Mouse (Mus musculus): ENCODE data around the gene Pde4a. TPM values are rescaled to one million over a fixed set of nuclear protein-coding genes. Genes with fewer than 3 reads are reported as not detected.

The Pde4a gene
- polyA plus RNA-seq, 1 experiment from 2014 or later: 12.8 TPM

Other genes starting within 250 kb of the Pde4a start
- 134 and 153 TPM in 2 replicates for gene Dnmt1, start 205.8 kb upstream of the Pde4a start, polyA plus RNA-seq (2016; fragmentation: Nextera tagmentation; extraction: Ambion mirVana)
- gene S1pr2, start 188.9 kb upstream of the Pde4a start, polyA plus RNA-seq (2016; fragmentation: Nextera tagmentation; extraction: Ambion mirVana): 13.1 and 16.5 TPM in 2 replicates
- 110 and 111 TPM in 2 replicates for gene Mrpl4, start 163.0 kb upstream of the Pde4a start, polyA plus RNA-seq (2016; fragmentation: Nextera tagmentation; extraction: Ambion mirVana)
- 3.7 and 3.8 TPM in 2 replicates for gene Icam1, start 149.7 kb upstream of the Pde4a start, polyA plus RNA-seq (2016; fragmentation: Nextera tagmentation; extraction: Ambion mirVana)
- 1.5 and 1.9 TPM in 2 replicates for gene Icam4, start 136.3 kb upstream of the Pde4a start, polyA plus RNA-seq (2016; fragmentation: Nextera tagmentation; extraction: Ambion mirVana)
- gene Icam5, start 133.6 kb upstream of the Pde4a start, polyA plus RNA-seq (2016; fragmentation: Nextera tagmentation; extraction: Ambion mirVana): 0.13 TPM in 2 replicates
- gene Zglp1, start 98.6 kb upstream of the Pde4a start, polyA plus RNA-seq (2016; fragmentation: Nextera tagmentation; extraction: Ambion mirVana): 0.79 and 2.7 TPM in 2 replicates
- 0.51 and 2.2 TPM in 2 replicates for gene Gm49373, start 92.6 kb upstream of the Pde4a start, polyA plus RNA-seq (2016; fragmentation: Nextera tagmentation; extraction: Ambion mirVana)
- gene Fdx1l, start 92.1 kb upstream of the Pde4a start, polyA plus RNA-seq (2016; fragmentation: Nextera tagmentation; extraction: Ambion mirVana): 37.6 and 42.6 TPM in 2 replicates
- gene Gm38431, start 73.7 kb upstream of the Pde4a start, polyA plus RNA-seq (2016; fragmentation: Nextera tagmentation; extraction: Ambion mirVana): 2.0 and 2.8 TPM in 2 replicates
- gene Raver1, start 73.7 kb upstream of the Pde4a start, polyA plus RNA-seq (2016; fragmentation: Nextera tagmentation; extraction: Ambion mirVana): 74.2 and 82.7 TPM in 2 replicates
- 12.8 TPM in 2 replicates for gene Tyk2, start 34.5 kb upstream of the Pde4a start, polyA plus RNA-seq (2016; fragmentation: Nextera tagmentation; extraction: Ambion mirVana)
- 260 and 272 TPM in 2 replicates for gene Cdc37, start 15.7 kb upstream of the Pde4a start, polyA plus RNA-seq (2016; fragmentation: Nextera tagmentation; extraction: Ambion mirVana)
- 47.5 and 49.6 TPM in 2 replicates for gene Keap1, start 73.6 kb downstream of the Pde4a start, polyA plus RNA-seq (2016; fragmentation: Nextera tagmentation; extraction: Ambion mirVana)
- 0.33 and 0.38 TPM in 2 replicates for gene S1pr5, start 82.7 kb downstream of the Pde4a start, polyA plus RNA-seq (2016; fragmentation: Nextera tagmentation; extraction: Ambion mirVana)
- 47.4 and 50.7 TPM in 2 replicates for gene Atg4d, start 99.6 kb downstream of the Pde4a start, polyA plus RNA-seq (2016; fragmentation: Nextera tagmentation; extraction: Ambion mirVana)
- 19.5 and 20.8 TPM in 2 replicates for gene Kri1, start 122.3 kb downstream of the Pde4a start, polyA plus RNA-seq (2016; fragmentation: Nextera tagmentation; extraction: Ambion mirVana)
- 70.6 and 74.5 TPM in 2 replicates for gene Cdkn2d, start 125.7 kb downstream of the Pde4a start, polyA plus RNA-seq (2016; fragmentation: Nextera tagmentation; extraction: Ambion mirVana)
- 3.3 TPM in 2 replicates for gene Ap1m2, start 146.6 kb downstream of the Pde4a start, polyA plus RNA-seq (2016; fragmentation: Nextera tagmentation; extraction: Ambion mirVana)
- 76.9 and 80.1 TPM in 2 replicates for gene Slc44a2, start 155.0 kb downstream of the Pde4a start, polyA plus RNA-seq (2016; fragmentation: Nextera tagmentation; extraction: Ambion mirVana)
- gene Ilf3, start 202.2 kb downstream of the Pde4a start, polyA plus RNA-seq (2016; fragmentation: Nextera tagmentation; extraction: Ambion mirVana): 335 and 363 TPM in 2 replicates
- 43.5 and 50.8 TPM in 2 replicates for gene Qtrt1, start 246.1 kb downstream of the Pde4a start, polyA plus RNA-seq (2016; fragmentation: Nextera tagmentation; extraction: Ambion mirVana)